Mouse (Mus musculus): ENCODE measurements around the gene Zfp518a. TPM values are rescaled to one million over a fixed set of nuclear protein-coding genes. Genes with fewer than 3 reads are reported as not detected.

Zfp518a gene
- polyA plus RNA-seq (2016; fragmentation: Nextera tagmentation; extraction: Ambion mirVana) = 9.4 and 10.4 TPM in 2 replicates

DNA sequence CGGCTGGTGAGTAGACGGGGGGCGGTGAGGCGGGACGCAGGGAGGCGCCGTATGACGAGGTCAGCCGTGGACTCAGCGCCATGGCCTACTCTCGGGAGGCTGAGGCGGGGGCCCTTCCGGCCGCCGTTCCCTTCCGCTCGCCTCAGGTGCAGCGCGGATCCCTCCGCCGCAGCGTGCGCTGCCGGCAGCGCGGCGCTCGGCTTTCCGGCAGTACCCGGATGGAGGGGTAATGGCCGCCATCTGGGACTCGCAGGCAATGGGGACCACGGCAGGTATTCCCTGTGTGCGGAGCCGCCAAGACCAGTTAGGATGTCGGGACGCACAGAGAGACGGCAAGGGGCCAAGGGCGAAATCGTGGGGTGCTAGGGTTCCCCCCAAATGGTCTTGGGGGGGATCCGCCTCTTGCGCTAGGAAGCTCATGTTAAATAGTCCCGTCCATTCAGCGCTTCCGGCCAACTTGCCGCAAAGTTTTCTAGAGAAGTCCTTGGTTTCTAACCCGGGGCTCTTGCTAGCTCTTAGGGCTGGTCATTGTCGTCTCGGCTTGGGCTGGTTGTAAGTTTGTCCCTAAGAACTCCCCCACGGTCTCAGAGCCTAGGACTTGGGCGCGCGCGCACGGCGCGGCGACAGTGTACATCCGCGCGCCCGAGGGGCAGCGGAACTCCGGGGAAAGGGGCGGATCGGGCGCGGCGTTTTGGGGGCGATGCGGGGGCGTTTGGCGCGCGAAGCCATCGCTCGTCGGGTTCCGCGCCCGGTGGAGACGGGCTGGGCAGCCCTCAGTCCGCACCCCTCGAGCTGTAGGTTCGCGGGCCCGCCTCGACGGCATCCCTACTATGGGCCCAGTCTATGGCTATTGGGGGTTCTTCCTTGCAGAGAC lies at the start of gene Zfp518a:
Zfp518a (plus strand) TSS at position 187 of the 874 bp plus-strand sequence.
- peaks cover 7% of the 10 kb centered on the region; the same call in 1 of the 2 replicates for H3K36me3 ChIP-seq
- H3K27me3 ChIP-seq (ENCODE audit: insufficient read depth, poor library complexity, severe bottlenecking) = peaks cover 36% of the 10 kb centered on the region
- H3K4me1 ChIP-seq = peaks cover 7% of the 10 kb centered on the region
- DNase-seq (ENCODE audit: low spot score) = peak; percentile 94
- peaks cover 4% of the 10 kb centered on the region; the same call in 1 of the 2 replicates for H3K9me3 ChIP-seq
- peak within 1 kb of the TSS; percentile 98 for H3K27ac ChIP-seq
- peak within 1 kb of the TSS; percentile 90 for H3K4me3 ChIP-seq
- under 1% methylated on average over 89 of the region's 89 CpGs for WGBS

DNA sequence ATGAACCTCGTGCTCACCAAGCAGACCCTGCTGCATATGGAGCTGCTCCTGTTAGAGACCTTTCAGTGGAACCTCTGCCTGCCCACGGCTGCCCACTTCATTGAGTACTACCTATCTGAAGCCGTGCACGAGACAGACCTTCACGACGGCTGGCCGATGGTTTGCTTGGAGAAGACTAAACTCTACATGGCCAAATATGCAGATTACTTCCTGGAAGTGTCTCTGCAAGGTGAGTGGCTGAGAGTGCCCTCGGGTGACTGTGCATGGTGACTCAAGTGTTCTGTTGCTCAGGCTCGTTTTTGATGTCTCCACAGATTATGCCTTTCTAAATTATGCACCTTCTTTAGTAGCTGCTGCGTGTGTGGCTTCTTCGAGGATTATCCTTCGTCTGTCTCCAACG lies 49.8 kb upstream of the Zfp518a start:
- Histone ChIP-seq H3K4me1 (no peaks in the 10 kb centered on the region), H3K4me3 (no peak overlapping the region), H3K9me3 (no peaks in the 10 kb centered on the region), H3K27ac (no peak overlapping the region), H3K36me3 (peaks cover 78% of the 10 kb centered on the region), H3K27me3 (ENCODE audit: insufficient read depth, poor library complexity, severe bottlenecking) (no peaks in the 10 kb centered on the region)
- DNase-seq (ENCODE audit: low spot score) = no peak
- WGBS = 88% methylated on average over 13 of the region's 13 CpGs

DNA sequence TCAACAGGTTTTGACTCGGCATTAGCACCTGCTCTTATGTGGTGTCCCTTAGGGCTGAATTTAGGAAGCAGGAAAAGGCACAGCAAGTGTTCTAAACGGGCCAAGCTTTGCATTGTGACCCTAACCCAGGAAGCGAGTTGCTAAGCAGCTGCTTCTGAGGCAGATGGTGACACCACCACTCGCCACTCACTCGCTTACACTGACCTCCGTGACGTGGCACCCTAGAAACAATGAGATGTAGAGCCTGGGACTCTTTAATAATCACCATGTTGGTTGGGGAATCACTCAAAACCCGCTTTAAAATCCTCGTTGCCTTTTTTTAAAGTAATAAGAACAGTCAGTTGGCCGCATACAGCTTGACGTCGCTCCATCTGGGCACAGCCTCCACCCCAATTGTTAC lies 45.1 kb upstream of the Zfp518a start:
- Histone ChIP-seq H3K9me3 (no peaks in the 10 kb centered on the region), H3K4me1 (no peaks in the 10 kb centered on the region), H3K36me3 (peaks cover 56% of the 10 kb centered on the region), H3K27ac (no peak overlapping the region), H3K4me3 (no peak overlapping the region), H3K27me3 (ENCODE audit: insufficient read depth, poor library complexity, severe bottlenecking) (no peaks in the 10 kb centered on the region)
- 84% methylated on average over 12 of the region's 12 CpGs for WGBS
- DNase-seq (ENCODE audit: low spot score) = no peak

DNA sequence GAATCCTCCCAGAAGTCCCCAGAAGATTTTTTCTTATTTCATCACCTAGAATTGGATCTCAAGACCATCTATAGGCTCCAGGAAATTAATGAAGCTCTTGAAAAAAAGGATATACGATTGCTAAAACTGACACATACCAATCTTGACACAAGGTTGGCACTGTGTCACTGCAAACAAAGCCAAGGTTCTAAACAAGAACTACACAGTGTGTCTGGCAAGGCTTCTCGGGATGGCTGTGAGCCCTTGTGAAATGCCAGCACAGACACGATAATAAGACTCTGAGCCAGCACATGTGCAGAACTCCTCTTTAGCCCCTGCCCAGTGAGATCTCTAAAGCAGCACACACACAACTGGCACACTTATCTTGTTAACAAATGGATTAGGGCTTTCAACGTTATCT lies 35.0 kb upstream of the Zfp518a start:
- no peak for DNase-seq (ENCODE audit: low spot score)
- Histone ChIP-seq H3K36me3 (no peaks in the 10 kb centered on the region), H3K4me3 (no peak overlapping the region), H3K4me1 (no peaks in the 10 kb centered on the region), H3K27me3 (ENCODE audit: insufficient read depth, poor library complexity, severe bottlenecking) (peaks cover 9% of the 10 kb centered on the region; the same call in 1 of the 2 replicates), H3K27ac (no peak overlapping the region), H3K9me3 (no peaks in the 10 kb centered on the region)
- 49% methylated on average over 4 of the region's 4 CpGs for whole genome bisulfite sequencing

DNA sequence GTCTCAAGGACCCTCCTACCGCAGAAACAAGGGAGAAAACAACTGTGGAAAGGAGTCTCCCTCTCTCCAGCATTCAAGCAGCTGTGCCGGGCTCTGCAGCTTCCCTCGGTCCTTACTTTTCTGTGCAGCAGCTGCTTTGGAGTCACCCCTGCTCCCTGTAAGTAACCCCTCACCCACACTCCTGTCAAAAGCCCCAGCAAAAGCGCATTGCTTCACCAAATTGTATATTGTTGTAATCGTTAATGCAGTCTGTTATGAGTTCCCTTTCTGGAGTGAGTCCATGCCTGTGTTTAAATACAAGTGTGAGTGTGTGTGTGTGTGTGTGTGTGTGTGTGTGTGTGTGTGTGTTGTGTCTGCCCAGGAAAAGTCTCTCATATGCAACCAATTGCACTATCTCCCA lies 26.2 kb upstream of the Zfp518a start:
- no peak overlapping the region for H3K27ac ChIP-seq
- no peaks in the 10 kb centered on the region for H3K9me3 ChIP-seq
- H3K4me1 ChIP-seq = peaks cover 4% of the 10 kb centered on the region; the same call in 1 of the 2 replicates
- 30% methylated on average over 5 of the region's 5 CpGs for WGBS
- H3K36me3 ChIP-seq = no peaks in the 10 kb centered on the region
- peaks cover 41% of the 10 kb centered on the region; the same call in 1 of the 2 replicates for H3K27me3 ChIP-seq (ENCODE audit: insufficient read depth, poor library complexity, severe bottlenecking)
- DNase-seq (ENCODE audit: low spot score) = no peak
- H3K4me3 ChIP-seq = no peak overlapping the region

DNA sequence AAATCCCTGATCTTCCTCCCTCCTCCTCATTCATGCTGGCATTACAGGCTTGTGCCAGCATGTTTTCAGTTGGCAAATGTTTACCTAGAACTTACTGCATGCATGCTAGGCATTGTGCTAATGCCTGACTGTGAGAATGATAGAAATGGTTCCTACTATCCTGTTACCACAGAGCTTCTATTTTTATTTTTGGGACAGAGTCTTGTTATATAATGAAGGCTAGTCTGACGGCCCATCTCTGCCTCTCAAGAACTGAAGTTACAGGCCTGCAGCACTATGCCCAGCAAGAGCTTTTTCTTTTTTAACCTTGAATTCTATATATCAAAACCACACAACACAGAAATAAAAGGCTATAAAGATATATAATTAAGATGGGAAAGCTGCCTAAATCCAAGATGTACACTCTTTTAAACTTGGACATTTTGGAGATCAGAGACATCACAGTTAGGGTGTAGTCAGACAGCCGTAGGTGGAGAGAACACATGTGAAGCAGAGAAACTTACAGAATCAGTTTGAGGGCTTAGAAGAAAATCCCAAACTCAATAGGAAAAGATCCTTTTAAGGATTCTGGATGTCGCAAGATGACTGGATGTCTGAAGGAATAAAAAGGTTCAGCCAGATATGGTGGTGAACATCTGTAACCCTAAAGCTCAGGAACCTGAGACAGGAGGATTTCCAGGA lies 24.9 kb upstream of the Zfp518a start:
- Histone ChIP-seq H3K27ac (no peak overlapping the region), H3K9me3 (no peaks in the 10 kb centered on the region), H3K27me3 (ENCODE audit: insufficient read depth, poor library complexity, severe bottlenecking) (peaks cover 42% of the 10 kb centered on the region), H3K4me3 (no peak overlapping the region), H3K4me1 (peaks cover 4% of the 10 kb centered on the region; the same call in 1 of the 2 replicates), H3K36me3 (no peaks in the 10 kb centered on the region)
- no peak for DNase-seq (ENCODE audit: low spot score)
- WGBS = 87% methylated on average over 3 of the region's 3 CpGs

DNA sequence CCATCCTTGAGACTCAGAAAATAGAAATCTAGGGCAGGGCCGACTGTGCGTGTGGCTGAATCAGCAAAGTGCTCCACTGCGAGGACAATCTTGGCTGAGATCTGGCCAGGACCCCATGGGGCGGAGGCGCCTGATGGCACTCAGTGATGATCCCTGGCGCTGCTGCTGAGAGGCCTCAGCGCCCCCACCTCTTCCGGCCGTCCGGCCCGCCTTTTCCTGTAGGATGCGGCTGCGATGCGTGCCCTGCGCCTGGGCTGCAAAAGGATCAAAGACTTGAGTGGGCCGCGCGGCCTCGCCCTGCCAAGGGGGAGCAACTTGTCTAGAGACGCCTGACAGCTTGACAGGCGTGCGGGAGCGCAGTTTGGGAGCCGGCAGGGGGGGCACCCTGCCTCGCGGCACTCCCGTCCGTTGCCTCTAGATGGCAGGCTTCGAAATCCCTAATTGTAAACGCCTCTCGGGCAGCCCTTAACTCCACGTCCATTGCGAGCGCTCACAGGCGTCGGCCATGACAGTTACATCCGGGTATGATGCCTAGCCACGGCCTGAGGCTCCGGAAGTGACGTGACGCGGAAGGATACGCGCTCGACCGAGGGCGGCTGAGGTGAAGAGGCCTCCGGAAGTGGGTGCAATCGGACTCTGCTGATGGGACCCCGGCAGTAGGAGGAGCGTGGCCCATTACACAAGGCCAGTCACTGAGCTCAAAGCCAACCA lies 21.4 kb upstream of the Zfp518a start:
- H3K9me3 ChIP-seq = no peaks in the 10 kb centered on the region
- H3K27ac ChIP-seq = peak overlapping the region; percentile 90
- peaks cover 4% of the 10 kb centered on the region; the same call in 1 of the 2 replicates for H3K4me1 ChIP-seq
- peaks cover 54% of the 10 kb centered on the region for H3K27me3 ChIP-seq (ENCODE audit: insufficient read depth, poor library complexity, severe bottlenecking)
- peak overlapping the region; percentile 70 for H3K4me3 ChIP-seq
- H3K36me3 ChIP-seq = no peaks in the 10 kb centered on the region
- WGBS = 2% methylated on average over 51 of the region's 51 CpGs
- peak; percentile 95 for DNase-seq (ENCODE audit: low spot score)

DNA sequence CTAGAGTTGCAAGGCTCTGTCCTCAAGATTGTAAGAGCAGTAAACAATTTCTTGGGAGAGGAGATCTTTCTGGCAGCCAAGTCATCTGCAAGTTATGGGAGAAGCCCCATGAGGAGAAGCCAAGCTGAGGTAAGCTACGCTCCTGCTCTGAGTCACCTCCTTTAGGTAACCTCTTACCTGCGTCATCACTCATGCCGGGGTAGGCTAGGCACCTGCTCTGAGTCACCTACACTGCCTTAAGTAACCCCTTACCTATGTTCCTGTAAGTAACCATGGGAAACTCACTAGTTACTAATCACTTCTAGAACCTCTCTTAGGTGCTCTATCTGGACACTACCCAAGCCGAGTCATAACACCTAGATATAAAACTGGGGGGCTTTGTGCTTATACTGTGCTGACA lies 12.8 kb upstream of the Zfp518a start:
- Histone ChIP-seq H3K27me3 (ENCODE audit: insufficient read depth, poor library complexity, severe bottlenecking) (peaks cover 78% of the 10 kb centered on the region), H3K4me1 (no peaks in the 10 kb centered on the region), H3K9me3 (no peaks in the 10 kb centered on the region), H3K4me3 (no peak overlapping the region), H3K36me3 (no peaks in the 10 kb centered on the region), H3K27ac (no peak overlapping the region)
- no peak for DNase-seq (ENCODE audit: low spot score)
- WGBS = 75% methylated on average over 4 of the region's 4 CpGs

DNA sequence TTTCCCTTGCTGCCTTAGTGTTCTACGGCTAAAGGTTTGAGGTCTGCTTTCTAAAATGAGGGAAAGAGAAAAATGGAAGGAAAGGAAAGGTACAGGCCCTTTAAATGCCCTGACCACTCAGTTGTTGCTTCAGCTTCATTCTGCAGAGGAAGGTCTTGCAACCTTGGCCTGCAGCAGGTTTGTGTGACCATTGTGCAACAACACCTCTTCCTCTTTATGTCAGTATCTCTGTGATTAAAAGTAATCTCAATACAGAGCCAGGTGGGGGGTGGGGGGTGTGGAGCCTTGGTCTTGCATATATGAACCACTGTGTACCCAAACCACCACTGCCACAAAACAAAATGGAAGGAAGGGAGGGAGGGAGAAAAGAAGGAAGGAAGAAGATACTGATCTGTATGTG lies 5.6 kb upstream of the Zfp518a start:
- Histone ChIP-seq H3K36me3 (no peaks in the 10 kb centered on the region), H3K27ac (no peak overlapping the region), H3K4me3 (no peak overlapping the region), H3K4me1 (no peaks in the 10 kb centered on the region), H3K9me3 (peaks cover 1% of the 10 kb centered on the region; the same call in 1 of the 2 replicates), H3K27me3 (ENCODE audit: insufficient read depth, poor library complexity, severe bottlenecking) (peaks cover 80% of the 10 kb centered on the region)
- 84% methylated on average over 1 of the region's 1 CpGs for WGBS
- DNase-seq (ENCODE audit: low spot score) = no peak

DNA sequence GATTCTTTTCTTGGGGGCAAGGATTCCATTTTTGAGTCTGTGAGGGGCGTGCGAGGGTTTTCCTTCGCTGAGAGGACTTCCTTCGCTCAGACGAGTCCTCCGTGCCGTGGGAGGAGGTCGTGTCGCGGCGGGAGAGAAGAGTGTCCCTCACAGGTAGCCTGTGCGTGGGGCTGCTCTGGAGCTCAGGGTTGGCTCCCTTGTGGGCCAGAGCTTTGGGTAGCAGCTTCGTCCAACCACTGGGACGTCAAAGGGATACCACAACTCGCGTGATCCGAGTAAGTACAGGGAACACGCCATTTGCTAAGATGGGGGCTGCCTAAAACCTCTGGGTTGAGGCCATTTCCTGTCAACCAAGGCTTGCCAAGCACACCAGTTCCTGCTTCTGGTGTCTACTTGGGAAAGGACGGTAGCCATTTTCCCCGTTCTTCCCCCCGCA lies 416 bp upstream of the Zfp518a start:
- Histone ChIP-seq H3K4me3 (peak overlapping the region; percentile 90), H3K9me3 (peaks cover 4% of the 10 kb centered on the region; the same call in 1 of the 2 replicates), H3K27ac (peak overlapping the region; percentile 98), H3K36me3 (peaks cover 7% of the 10 kb centered on the region; the same call in 1 of the 2 replicates), H3K27me3 (ENCODE audit: insufficient read depth, poor library complexity, severe bottlenecking) (peaks cover 40% of the 10 kb centered on the region), H3K4me1 (peaks cover 7% of the 10 kb centered on the region)
- WGBS = 40% methylated on average over 21 of the region's 21 CpGs
- DNase-seq (ENCODE audit: low spot score) = no peak

DNA sequence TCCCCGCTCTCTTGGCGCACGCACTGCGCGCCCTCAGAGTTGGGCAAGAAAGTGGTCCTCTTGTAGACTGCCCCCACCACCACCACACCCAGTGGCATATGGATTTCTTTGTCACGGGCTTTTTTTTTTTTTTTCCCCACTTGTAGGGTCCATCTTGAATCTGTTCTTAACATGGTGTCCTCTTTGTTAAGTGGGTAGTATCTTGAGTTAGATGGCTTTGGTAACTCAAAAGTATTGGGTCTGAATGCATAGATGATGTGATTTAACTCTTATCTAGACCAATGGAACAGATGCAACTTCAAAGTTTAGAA lies 843 bp downstream of the Zfp518a start:
- 2% methylated on average over 6 of the region's 6 CpGs for WGBS
- H3K36me3 ChIP-seq = peaks cover 7% of the 10 kb centered on the region; the same call in 1 of the 2 replicates
- H3K4me1 ChIP-seq = peaks cover 7% of the 10 kb centered on the region
- H3K9me3 ChIP-seq = peaks cover 4% of the 10 kb centered on the region; the same call in 1 of the 2 replicates
- no peak for DNase-seq (ENCODE audit: low spot score)
- peak overlapping the region; percentile 98 for H3K27ac ChIP-seq
- peaks cover 32% of the 10 kb centered on the region for H3K27me3 ChIP-seq (ENCODE audit: insufficient read depth, poor library complexity, severe bottlenecking)
- H3K4me3 ChIP-seq = peak overlapping the region; percentile 90

DNA sequence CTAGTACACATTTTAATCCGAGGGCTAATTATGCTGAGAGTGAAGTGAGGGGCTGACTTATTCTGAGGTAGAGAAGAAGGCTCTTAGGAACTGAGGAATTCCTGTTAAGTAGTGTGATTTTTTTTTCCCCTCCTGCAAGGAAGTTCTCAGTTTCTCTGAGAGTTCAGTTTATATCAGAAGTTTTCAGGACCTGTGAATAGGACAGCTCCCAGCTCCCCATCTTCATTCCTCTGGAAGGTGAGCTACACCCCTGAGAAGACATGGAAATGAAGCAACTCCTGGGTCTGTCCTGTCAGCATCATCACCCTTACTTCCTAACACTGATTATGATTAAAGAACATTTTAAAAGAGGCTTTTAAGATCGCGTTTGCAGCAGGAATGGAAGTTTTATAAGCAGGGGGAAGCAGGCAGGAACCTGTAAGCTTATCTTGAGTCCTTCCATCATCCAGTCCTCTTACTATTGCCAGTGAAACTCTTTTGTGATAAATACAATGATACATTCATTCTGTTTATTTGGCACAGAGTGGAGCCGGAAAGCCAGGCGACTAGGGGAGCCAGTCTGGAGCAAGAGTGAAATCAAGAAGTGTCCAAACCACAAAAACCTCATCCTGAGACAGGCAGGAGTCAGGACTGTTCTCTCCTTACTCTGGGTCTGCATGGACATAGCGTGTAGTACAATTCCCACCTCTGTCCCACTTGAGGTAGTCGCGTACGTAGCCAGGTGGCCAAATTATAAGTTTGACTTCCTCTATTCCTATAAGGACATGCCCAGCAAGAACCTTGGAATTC lies 37.3 kb downstream of the Zfp518a start:
- no peaks in the 10 kb centered on the region for H3K9me3 ChIP-seq
- no peak for DNase-seq (ENCODE audit: low spot score)
- 64% methylated on average over 9 of the region's 9 CpGs for WGBS
- no peaks in the 10 kb centered on the region for H3K36me3 ChIP-seq
- no peak overlapping the region for H3K4me3 ChIP-seq
- no peaks in the 10 kb centered on the region for H3K4me1 ChIP-seq
- H3K27ac ChIP-seq = no peak overlapping the region
- no peaks in the 10 kb centered on the region for H3K27me3 ChIP-seq (ENCODE audit: insufficient read depth, poor library complexity, severe bottlenecking)
